Mouse (Mus musculus): ENCODE measurements around the gene Kctd2. TPM values are rescaled to one million over a fixed set of nuclear protein-coding genes. Genes with fewer than 3 reads are reported as not detected.

Kctd2 gene
- polyA plus RNA-seq, 1 experiment from 2014 or later: 9.5 TPM

- H3K27ac ChIP-seq (ENCODE audit: low read length): no peak overlapping the region
- 89% methylated on average over 6 of the region's 6 CpGs for WGBS
- H3K9ac ChIP-seq (replicated peaks; ENCODE audit: low read depth, low read length): no peak overlapping the region
- H3K4me2 ChIP-seq (replicated peaks; ENCODE audit: low read depth, low read length): no peak overlapping the region
- no peaks in the 10 kb centered on the region for H3K27me3 ChIP-seq (ENCODE audit: control insufficient read depth, insufficient read depth, low read length)
- peaks cover 47% of the 10 kb centered on the region for H3K36me3 ChIP-seq (ENCODE audit: control insufficient read depth, insufficient read depth, low read length)
- no peak for ATAC-seq (ENCODE audit: insufficient number of reproducible peaks, insufficient read depth, low FRiP score, low read depth)
- H3K9me3 ChIP-seq (ENCODE audit: control insufficient read depth, low read depth, low read length): no peaks in the 10 kb centered on the region
- H3K4me1 ChIP-seq (ENCODE audit: control insufficient read depth, insufficient read depth, low read length): peaks cover 8% of the 10 kb centered on the region
- no peak overlapping the region for H3K4me3 ChIP-seq (ENCODE audit: low read depth, low read length)
Measured at GRCm38 (mm10) chr11:115425671-115426070, 5.7 kb downstream of the Kctd2 start.

- Histone ChIP-seq H3K9me3 (ENCODE audit: control insufficient read depth, low read depth, low read length) (no peaks in the 10 kb centered on the region), H3K27ac (ENCODE audit: low read length) (no peak overlapping the region), H3K4me3 (ENCODE audit: low read depth, low read length) (no peak overlapping the region), H3K9ac (replicated peaks; ENCODE audit: low read depth, low read length) (no peak overlapping the region), H3K4me1 (ENCODE audit: control insufficient read depth, insufficient read depth, low read length) (no peaks in the 10 kb centered on the region), H3K36me3 (ENCODE audit: control insufficient read depth, insufficient read depth, low read length) (peaks cover 58% of the 10 kb centered on the region), H3K4me2 (replicated peaks; ENCODE audit: low read depth, low read length) (no peak overlapping the region), H3K27me3 (ENCODE audit: control insufficient read depth, insufficient read depth, low read length) (no peaks in the 10 kb centered on the region)
- 43% methylated on average over 20 of the region's 20 CpGs for WGBS
- no peak for ATAC-seq (ENCODE audit: insufficient number of reproducible peaks, insufficient read depth, low FRiP score, low read depth)
Measured at GRCm38 (mm10) chr11:115427482-115428331, 7.8 kb downstream of the Kctd2 start.

- WGBS: 88% methylated on average over 7 of the region's 7 CpGs
- H3K9me3 ChIP-seq (ENCODE audit: control insufficient read depth, low read depth, low read length): no peaks in the 10 kb centered on the region
- H3K4me1 ChIP-seq (ENCODE audit: control insufficient read depth, insufficient read depth, low read length): no peaks in the 10 kb centered on the region
- no peak overlapping the region for H3K4me3 ChIP-seq (ENCODE audit: low read depth, low read length)
- ATAC-seq (ENCODE audit: insufficient number of reproducible peaks, insufficient read depth, low FRiP score, low read depth): no peak
- H3K36me3 ChIP-seq (ENCODE audit: control insufficient read depth, insufficient read depth, low read length): peaks cover 56% of the 10 kb centered on the region
- H3K4me2 ChIP-seq (replicated peaks; ENCODE audit: low read depth, low read length): no peak overlapping the region
- no peaks in the 10 kb centered on the region for H3K27me3 ChIP-seq (ENCODE audit: control insufficient read depth, insufficient read depth, low read length)
- no peak overlapping the region for H3K27ac ChIP-seq (ENCODE audit: low read length)
- H3K9ac ChIP-seq (replicated peaks; ENCODE audit: low read depth, low read length): no peak overlapping the region
Measured at GRCm38 (mm10) chr11:115429307-115429706, 9.4 kb downstream of the Kctd2 start.

GRCm38 (mm10) chr11:115430561-115430960 is 10.6 kb downstream of the Kctd2 start:
- ATAC-seq (ENCODE audit: insufficient number of reproducible peaks, insufficient read depth, low FRiP score, low read depth): no peak
- no peak overlapping the region for H3K27ac ChIP-seq (ENCODE audit: low read length)
- H3K4me2 ChIP-seq (replicated peaks; ENCODE audit: low read depth, low read length): no peak overlapping the region
- no peaks in the 10 kb centered on the region for H3K27me3 ChIP-seq (ENCODE audit: control insufficient read depth, insufficient read depth, low read length)
- 94% methylated on average over 6 of the region's 6 CpGs for WGBS
- no peaks in the 10 kb centered on the region for H3K9me3 ChIP-seq (ENCODE audit: control insufficient read depth, low read depth, low read length)
- H3K36me3 ChIP-seq (ENCODE audit: control insufficient read depth, insufficient read depth, low read length): peaks cover 51% of the 10 kb centered on the region
- H3K4me3 ChIP-seq (ENCODE audit: low read depth, low read length): no peak overlapping the region
- no peak overlapping the region for H3K9ac ChIP-seq (replicated peaks; ENCODE audit: low read depth, low read length)
- H3K4me1 ChIP-seq (ENCODE audit: control insufficient read depth, insufficient read depth, low read length): peaks cover 4% of the 10 kb centered on the region

- Histone ChIP-seq H3K9me3 (ENCODE audit: control insufficient read depth, low read depth, low read length) (no peaks in the 10 kb centered on the region), H3K36me3 (ENCODE audit: control insufficient read depth, insufficient read depth, low read length) (peaks cover 37% of the 10 kb centered on the region), H3K4me1 (ENCODE audit: control insufficient read depth, insufficient read depth, low read length) (peaks cover 10% of the 10 kb centered on the region), H3K27me3 (ENCODE audit: control insufficient read depth, insufficient read depth, low read length) (no peaks in the 10 kb centered on the region), H3K9ac (replicated peaks; ENCODE audit: low read depth, low read length) (no peak overlapping the region), H3K27ac (ENCODE audit: low read length) (no peak overlapping the region), H3K4me3 (ENCODE audit: low read depth, low read length) (no peak overlapping the region), H3K4me2 (replicated peaks; ENCODE audit: low read depth, low read length) (no peak overlapping the region)
- WGBS: 61% methylated on average over 4 of the region's 4 CpGs
- ATAC-seq (ENCODE audit: insufficient number of reproducible peaks, insufficient read depth, low FRiP score, low read depth): no peak
Measured at GRCm38 (mm10) chr11:115432814-115433213, 12.9 kb downstream of the Kctd2 start.

- no peaks in the 10 kb centered on the region for H3K27me3 ChIP-seq (ENCODE audit: control insufficient read depth, insufficient read depth, low read length)
- H3K4me2 ChIP-seq (replicated peaks; ENCODE audit: low read depth, low read length): no peak overlapping the region
- H3K4me1 ChIP-seq (ENCODE audit: control insufficient read depth, insufficient read depth, low read length): peaks cover 10% of the 10 kb centered on the region
- H3K36me3 ChIP-seq (ENCODE audit: control insufficient read depth, insufficient read depth, low read length): peaks cover 37% of the 10 kb centered on the region
- no peak overlapping the region for H3K4me3 ChIP-seq (ENCODE audit: low read depth, low read length)
- no peak overlapping the region for H3K9ac ChIP-seq (replicated peaks; ENCODE audit: low read depth, low read length)
- no peak overlapping the region for H3K27ac ChIP-seq (ENCODE audit: low read length)
- no peak for ATAC-seq (ENCODE audit: insufficient number of reproducible peaks, insufficient read depth, low FRiP score, low read depth)
- 61% methylated on average over 6 of the region's 6 CpGs for WGBS
- H3K9me3 ChIP-seq (ENCODE audit: control insufficient read depth, low read depth, low read length): no peaks in the 10 kb centered on the region
Measured at GRCm38 (mm10) chr11:115433342-115433741, 13.4 kb downstream of the Kctd2 start.

GRCm38 (mm10) chr11:115435596-115436337 is 15.8 kb downstream of the Kctd2 start:
- Histone ChIP-seq H3K4me1 (ENCODE audit: control insufficient read depth, insufficient read depth, low read length) (peaks cover 10% of the 10 kb centered on the region), H3K27me3 (ENCODE audit: control insufficient read depth, insufficient read depth, low read length) (no peaks in the 10 kb centered on the region), H3K4me3 (ENCODE audit: low read depth, low read length) (peak overlapping the region; percentile 20), H3K4me2 (replicated peaks; ENCODE audit: low read depth, low read length) (peak overlapping the region; percentile 55), H3K9ac (replicated peaks; ENCODE audit: low read depth, low read length) (no peak overlapping the region), H3K9me3 (ENCODE audit: control insufficient read depth, low read depth, low read length) (no peaks in the 10 kb centered on the region), H3K27ac (ENCODE audit: low read length) (no peak overlapping the region), H3K36me3 (ENCODE audit: control insufficient read depth, insufficient read depth, low read length) (peaks cover 16% of the 10 kb centered on the region)
- WGBS: 4% methylated on average over 31 of the region's 31 CpGs
- ATAC-seq (ENCODE audit: insufficient number of reproducible peaks, insufficient read depth, low FRiP score, low read depth): no peak; the same call in 1 of the 2 replicates

- no peak overlapping the region for H3K4me3 ChIP-seq (ENCODE audit: low read depth, low read length)
- 77% methylated on average over 5 of the region's 5 CpGs for WGBS
- H3K4me1 ChIP-seq (ENCODE audit: control insufficient read depth, insufficient read depth, low read length): peaks cover 10% of the 10 kb centered on the region
- no peak for ATAC-seq (ENCODE audit: insufficient number of reproducible peaks, insufficient read depth, low FRiP score, low read depth)
- no peaks in the 10 kb centered on the region for H3K27me3 ChIP-seq (ENCODE audit: control insufficient read depth, insufficient read depth, low read length)
- H3K9ac ChIP-seq (replicated peaks; ENCODE audit: low read depth, low read length): no peak overlapping the region
- no peaks in the 10 kb centered on the region for H3K9me3 ChIP-seq (ENCODE audit: control insufficient read depth, low read depth, low read length)
- no peak overlapping the region for H3K27ac ChIP-seq (ENCODE audit: low read length)
- H3K4me2 ChIP-seq (replicated peaks; ENCODE audit: low read depth, low read length): no peak overlapping the region
- no peaks in the 10 kb centered on the region for H3K36me3 ChIP-seq (ENCODE audit: control insufficient read depth, insufficient read depth, low read length)
Measured at GRCm38 (mm10) chr11:115437571-115438122, 17.7 kb downstream of the Kctd2 start.

Measured in stomach, embryonic 14.5 days (tissue).